Mouse (Mus musculus) heart, embryonic 13.5 days (tissue): ENCODE results near the gene Ryr2. TPM values are rescaled to one million over a fixed set of nuclear protein-coding genes. Genes with fewer than 3 reads are reported as not detected.

Experiments
- ATAC-seq: fragments of 200-750 bp; cut with Nextera tagmentation; 2 replicates; pipeline ENCODE4 v1.8.0; 2017; ENCODE audit warnings: moderate TSS enrichment; ENCODE audit not compliant: insufficient number of reproducible peaks, low FRiP score, low TSS enrichment; ENCODE audit errors: extremely low read depth
- H3K27ac ChIP-seq: fragments of 300-500 bp; sonication (generic); replicated peaks from 2 replicates; pipeline ENCODE4 v1.5.1; 2015; ENCODE audit warnings: moderate library complexity, mild to moderate bottlenecking, inconsistent platforms
- H3K27me3 ChIP-seq: fragments of 300-500 bp; sonication (generic); replicated peaks from 2 replicates; pipeline ENCODE4 v1.6.1; 2015; ENCODE audit warnings: mild to moderate bottlenecking, inconsistent platforms
- H3K36me3 ChIP-seq: fragments of 300-500 bp; sonication (generic); 2 replicates; pipeline ENCODE4 v1.6.1; 2015; ENCODE audit warnings: mild to moderate bottlenecking, inconsistent platforms
- H3K4me1 ChIP-seq: fragments of 300-500 bp; sonication (generic); 2 replicates; pipeline ENCODE4 v1.6.1; 2015; ENCODE audit warnings: inconsistent platforms
- H3K4me2 ChIP-seq: fragments of 300-500 bp; sonication (generic); 2 replicates; pipeline ENCODE4 v1.6.1; 2015; ENCODE audit warnings: inconsistent platforms, mild to moderate bottlenecking, moderate library complexity
- H3K4me3 ChIP-seq: fragments of 300-500 bp; sonication (generic); 2 replicates; pipeline ENCODE4 v1.5.1; 2015; ENCODE audit warnings: moderate library complexity, mild to moderate bottlenecking, inconsistent platforms
- H3K9ac ChIP-seq: fragments of 300-500 bp; sonication (generic); 2 replicates; pipeline ENCODE4 v1.6.1; 2015; ENCODE audit warnings: inconsistent platforms, mild to moderate bottlenecking, moderate library complexity
- H3K9me3 ChIP-seq: fragments of 300-500 bp; sonication (generic); 2 replicates; pipeline ENCODE4 v1.6.1; 2016; ENCODE audit warnings: inconsistent platforms
- WGBS: fragments of 180-500 bp; shearing (Covaris S2); methylation state at CpG from one replicate; pipeline ENCODE4 v1.1.7; 2015; ENCODE audit warnings: mixed read lengths; 5-methylcytosine and 5-hydroxymethylcytosine counted together
- polyA plus RNA-seq: library from polyadenylated mRNA; unstranded; fragments of >200 nt; fragmentation: Nextera tagmentation; extraction: Ambion mirVana; gene quantifications from 2 replicates; pipeline ENCODE4 v1.2.1, GENCODE M21; 2015

The Ryr2 gene
- polyA plus RNA-seq, 1 experiment from 2014 or later: 20.9 TPM

DNA sequence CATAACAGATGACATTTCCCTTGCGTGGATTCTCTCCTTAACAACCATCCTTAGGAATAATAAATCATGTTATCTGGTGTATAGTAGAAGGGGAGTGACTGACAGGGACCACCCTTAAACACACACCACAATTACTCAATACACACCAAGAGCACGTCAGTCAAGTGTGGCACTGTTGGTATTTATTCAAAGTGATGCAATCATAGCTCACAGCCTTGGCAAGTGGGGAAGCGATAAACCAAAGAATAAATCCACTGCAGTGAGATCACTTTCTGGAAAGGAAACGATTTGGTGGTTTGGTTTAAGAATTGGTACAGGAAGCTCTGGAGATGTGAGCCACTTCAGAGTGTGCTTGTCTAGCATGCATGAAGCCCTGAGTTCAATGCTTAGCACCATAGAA lies 119.2 kb downstream of the Ryr2 start:
- Histone ChIP-seq H3K27ac (no peak overlapping the region), H3K9ac (no peak overlapping the region), H3K9me3 (no peaks in the 10 kb centered on the region), H3K4me1 (0 out of 2 replicates have a peak, but pooled peaks cover 12% of the 10 kb centered on the region), H3K36me3 (peaks cover 5% of the 10 kb centered on the region; the same call in 1 of the 2 replicates), H3K27me3 (no peaks in the 10 kb centered on the region), H3K4me2 (no peak overlapping the region), H3K4me3 (no peak overlapping the region)
- ATAC-seq: no peak
- 66% methylated on average over 4 of the region's 4 CpGs for WGBS

DNA sequence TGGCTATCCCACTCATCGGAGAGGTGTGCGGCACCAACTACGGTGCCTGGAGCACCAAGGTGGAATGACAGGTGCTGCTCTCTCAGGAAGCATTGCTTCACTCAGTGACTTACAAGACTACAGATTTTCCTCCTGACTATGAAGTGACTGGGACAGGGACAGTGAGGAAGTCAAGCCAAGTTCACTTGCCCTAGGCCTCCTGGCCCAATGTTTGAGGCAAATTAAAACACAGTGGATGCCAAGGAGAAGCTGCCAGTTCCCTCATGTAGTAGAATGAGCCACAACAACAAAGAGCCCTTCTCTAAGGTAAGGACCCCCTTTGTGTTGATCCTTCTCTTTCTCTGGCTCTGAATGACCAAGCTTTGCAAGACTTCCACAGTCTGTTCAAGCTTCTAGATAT lies 121.7 kb downstream of the Ryr2 start:
- Histone ChIP-seq H3K4me2 (no peak overlapping the region), H3K9ac (no peak overlapping the region), H3K36me3 (peaks cover 5% of the 10 kb centered on the region; the same call in 1 of the 2 replicates), H3K9me3 (no peaks in the 10 kb centered on the region), H3K27ac (no peak overlapping the region), H3K4me1 (0 out of 2 replicates have a peak, but pooled peaks cover 10% of the 10 kb centered on the region), H3K27me3 (no peaks in the 10 kb centered on the region), H3K4me3 (no peak overlapping the region)
- 98% methylated on average over 3 of the region's 3 CpGs for WGBS
- ATAC-seq: no peak

- peaks cover 29% of the 10 kb centered on the region for H3K4me1 ChIP-seq
- H3K9me3 ChIP-seq: no peaks in the 10 kb centered on the region
- H3K36me3 ChIP-seq: no peaks in the 10 kb centered on the region
- no peak overlapping the region for H3K4me2 ChIP-seq
- no peak overlapping the region for H3K4me3 ChIP-seq
- H3K27ac ChIP-seq: no peak overlapping the region
- ATAC-seq: no peak
- H3K9ac ChIP-seq: no peak overlapping the region
- no peaks in the 10 kb centered on the region for H3K27me3 ChIP-seq
These were observed 127.7 kb downstream of the Ryr2 start for GRCm38 (mm10) chr13:11978997-11979396.

DNA sequence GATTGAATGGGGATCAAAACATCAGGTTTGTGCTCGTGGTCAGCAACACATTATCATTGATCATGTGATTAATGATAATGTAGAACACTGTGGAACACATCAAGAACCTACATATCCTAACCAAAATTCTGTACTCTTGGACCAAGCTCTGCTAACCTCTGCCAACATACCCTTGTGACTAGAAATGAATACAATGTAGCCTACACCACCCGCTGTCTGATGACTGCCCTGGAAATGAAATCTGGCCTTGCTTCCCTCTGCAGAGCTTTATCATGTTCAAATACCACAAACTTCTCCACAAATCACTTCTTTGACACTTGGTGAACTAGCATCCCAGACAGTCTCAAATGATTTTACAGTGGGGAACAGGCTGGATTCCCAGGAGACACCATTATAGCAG lies 128.4 kb downstream of the Ryr2 start:
- Histone ChIP-seq H3K27ac (no peak overlapping the region; the same call in 1 of the 2 replicates), H3K27me3 (no peaks in the 10 kb centered on the region), H3K4me1 (peaks cover 29% of the 10 kb centered on the region), H3K4me2 (no peak overlapping the region), H3K4me3 (no peak overlapping the region), H3K36me3 (no peaks in the 10 kb centered on the region), H3K9me3 (no peaks in the 10 kb centered on the region), H3K9ac (no peak overlapping the region)
- WGBS: 59% methylated on average over 2 of the region's 2 CpGs
- ATAC-seq: no peak

- Histone ChIP-seq H3K27me3 (no peaks in the 10 kb centered on the region), H3K9ac (no peak overlapping the region), H3K4me2 (no peak overlapping the region), H3K9me3 (no peaks in the 10 kb centered on the region), H3K36me3 (no peaks in the 10 kb centered on the region), H3K4me1 (peaks cover 29% of the 10 kb centered on the region), H3K4me3 (no peak overlapping the region), H3K27ac (no peak overlapping the region)
- ATAC-seq: no peak
- 52% methylated on average over 4 of the region's 4 CpGs for WGBS
These were observed 129.1 kb downstream of the Ryr2 start for GRCm38 (mm10) chr13:11977606-11978005.

DNA sequence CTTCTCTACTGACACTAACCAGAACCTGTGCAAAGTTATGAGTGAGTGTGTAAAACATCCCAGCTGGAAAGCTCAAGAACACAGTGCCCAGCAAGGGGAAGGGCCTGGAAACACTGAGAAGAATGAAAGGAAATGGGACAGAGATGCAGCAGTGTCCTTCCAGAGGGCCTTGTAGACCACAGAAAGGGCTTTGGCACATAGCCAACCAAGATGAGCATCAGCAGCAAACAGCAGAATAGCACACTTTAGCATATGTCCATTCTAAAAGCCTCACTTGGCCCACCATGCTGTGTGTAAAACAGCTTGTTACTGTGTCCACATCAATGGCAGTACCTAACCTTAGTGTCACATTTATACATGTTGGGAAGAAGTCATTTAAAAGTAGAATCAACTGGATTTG lies 142.4 kb downstream of the Ryr2 start:
- Histone ChIP-seq H3K27me3 (no peaks in the 10 kb centered on the region), H3K9ac (no peak overlapping the region), H3K4me3 (no peak overlapping the region), H3K4me2 (no peak overlapping the region), H3K36me3 (no peaks in the 10 kb centered on the region), H3K4me1 (peaks cover 67% of the 10 kb centered on the region), H3K9me3 (no peaks in the 10 kb centered on the region), H3K27ac (no peak overlapping the region)
- ATAC-seq: no peak

GRCm38 (mm10) chr13:11959488-11960174 lies 147.1 kb downstream of the Ryr2 start:
- ATAC-seq: no peak
- Histone ChIP-seq H3K9me3 (no peaks in the 10 kb centered on the region), H3K27me3 (no peaks in the 10 kb centered on the region), H3K36me3 (no peaks in the 10 kb centered on the region), H3K9ac (no peak overlapping the region), H3K4me1 (peaks cover 67% of the 10 kb centered on the region), H3K4me2 (no peak overlapping the region), H3K27ac (no peak overlapping the region), H3K4me3 (no peak overlapping the region)

DNA sequence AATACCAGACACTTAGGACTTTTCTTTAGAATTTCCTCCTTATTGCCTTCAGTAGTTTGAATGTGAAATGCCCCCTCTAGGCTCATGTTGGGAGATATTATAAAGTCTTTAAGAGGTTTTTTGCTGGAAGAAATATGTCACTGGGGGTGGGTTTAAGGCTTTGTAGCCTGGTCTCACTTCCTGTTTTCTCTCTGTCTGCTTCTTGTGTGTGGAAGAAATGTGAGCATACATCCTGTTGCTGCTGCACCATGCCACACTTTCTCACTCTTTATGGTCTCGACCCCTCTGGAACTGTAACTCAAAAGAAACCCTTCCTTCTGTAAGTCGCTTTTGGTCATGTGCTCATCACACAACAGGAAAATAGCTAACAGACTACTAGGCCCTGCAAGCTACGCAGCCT lies 147.9 kb downstream of the Ryr2 start:
- Histone ChIP-seq H3K4me2 (no peak overlapping the region), H3K27ac (no peak overlapping the region), H3K9ac (no peak overlapping the region), H3K36me3 (no peaks in the 10 kb centered on the region), H3K4me3 (no peak overlapping the region), H3K4me1 (peaks cover 61% of the 10 kb centered on the region), H3K9me3 (no peaks in the 10 kb centered on the region), H3K27me3 (no peaks in the 10 kb centered on the region)
- no peak for ATAC-seq
- WGBS: 67% methylated on average over 3 of the region's 3 CpGs

- Histone ChIP-seq H3K4me1 (peaks cover 55% of the 10 kb centered on the region), H3K4me2 (no peak overlapping the region), H3K36me3 (no peaks in the 10 kb centered on the region), H3K9me3 (no peaks in the 10 kb centered on the region), H3K4me3 (no peak overlapping the region), H3K9ac (no peak overlapping the region), H3K27ac (no peak overlapping the region), H3K27me3 (no peaks in the 10 kb centered on the region)
- ATAC-seq: no peak
- WGBS: 62% methylated on average over 4 of the region's 4 CpGs
These were observed 148.5 kb downstream of the Ryr2 start for GRCm38 (mm10) chr13:11958271-11958670.

DNA sequence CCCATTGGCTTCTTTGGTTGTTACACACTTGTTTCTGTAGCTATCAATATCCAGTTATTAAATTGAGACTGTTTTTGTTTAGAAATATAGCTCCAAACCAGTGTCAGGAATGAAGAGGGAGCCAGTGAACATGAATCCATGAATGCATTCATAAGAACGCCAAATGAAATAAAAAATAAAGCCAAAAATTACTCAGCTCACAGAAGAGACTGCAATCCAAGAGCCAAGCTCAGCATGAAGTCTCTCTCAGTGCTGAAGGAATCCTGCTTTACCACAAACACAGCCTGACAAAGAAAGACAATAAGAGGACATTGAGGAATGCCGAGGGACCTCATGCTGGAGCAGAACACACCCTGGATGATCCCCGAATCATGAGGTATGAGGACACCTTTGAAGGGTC lies 154.8 kb downstream of the Ryr2 start:
- no peaks in the 10 kb centered on the region for H3K9me3 ChIP-seq
- H3K4me2 ChIP-seq: no peak overlapping the region
- peaks cover 28% of the 10 kb centered on the region for H3K4me1 ChIP-seq
- ATAC-seq: no peak
- H3K27ac ChIP-seq: no peak overlapping the region
- no peak overlapping the region for H3K9ac ChIP-seq
- no peaks in the 10 kb centered on the region for H3K36me3 ChIP-seq
- no peak overlapping the region for H3K4me3 ChIP-seq
- no peaks in the 10 kb centered on the region for H3K27me3 ChIP-seq
- WGBS: 70% methylated on average over 3 of the region's 3 CpGs

DNA sequence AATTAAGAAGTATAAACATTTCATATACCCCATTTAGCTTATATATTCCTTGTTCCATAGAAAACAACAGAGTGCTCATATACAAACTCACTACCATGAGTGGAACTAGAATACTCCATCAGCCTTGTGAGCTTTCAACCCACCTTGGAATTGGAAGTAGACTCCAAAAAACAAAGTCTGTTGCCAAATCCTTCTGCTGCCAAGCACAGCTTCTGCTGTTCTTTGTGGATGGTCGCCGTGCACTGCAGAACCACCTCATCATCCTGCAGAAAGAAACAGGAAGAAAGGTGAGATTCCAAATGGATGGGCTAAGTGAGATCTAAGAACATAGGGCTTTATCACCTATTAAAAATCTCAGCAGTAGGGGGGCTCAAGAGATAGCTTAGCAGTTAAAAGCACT lies 161.0 kb downstream of the Ryr2 start:
- H3K9me3 ChIP-seq: no peaks in the 10 kb centered on the region
- H3K4me3 ChIP-seq: no peak overlapping the region
- no peak overlapping the region for H3K9ac ChIP-seq
- H3K36me3 ChIP-seq: peaks cover 10% of the 10 kb centered on the region
- ATAC-seq: no peak
- peaks cover 10% of the 10 kb centered on the region for H3K4me1 ChIP-seq
- no peak overlapping the region for H3K27ac ChIP-seq
- H3K27me3 ChIP-seq: no peaks in the 10 kb centered on the region
- no peak overlapping the region for H3K4me2 ChIP-seq
- WGBS: 92% methylated on average over 2 of the region's 2 CpGs

GRCm38 (mm10) chr13:11941724-11942123 lies 165.0 kb downstream of the Ryr2 start:
- Histone ChIP-seq H3K9me3 (no peaks in the 10 kb centered on the region), H3K36me3 (peaks cover 24% of the 10 kb centered on the region), H3K27me3 (no peaks in the 10 kb centered on the region), H3K9ac (no peak overlapping the region), H3K4me3 (no peak overlapping the region), H3K4me1 (peaks cover 10% of the 10 kb centered on the region), H3K4me2 (no peak overlapping the region), H3K27ac (no peak overlapping the region)
- WGBS: 73% methylated on average over 4 of the region's 4 CpGs
- ATAC-seq: no peak
